Mouse (Mus musculus): ENCODE data around the gene Rexo1.
A peak's percentile ranks its signal among the peaks of the same experiment; 100 is the strongest.

The Rexo1 gene

GRCm38 (mm10) chr10:80553997-80554396, 7.4 kb downstream of the Rexo1 start:
- DNase-seq (ENCODE audit: low read depth): no peak

GRCm38 (mm10) chr10:80553575-80553974, 7.8 kb downstream of the Rexo1 start:
- no peak for DNase-seq (ENCODE audit: low read depth)

GRCm38 (mm10) chr10:80552364-80552763, 9.0 kb downstream of the Rexo1 start:
- no peak for DNase-seq (ENCODE audit: low read depth)

- no peak for DNase-seq (ENCODE audit: low read depth)
These were observed 12.1 kb downstream of the Rexo1 start for GRCm38 (mm10) chr10:80549279-80549678.

GRCm38 (mm10) chr10:80548428-80549006, 12.8 kb downstream of the Rexo1 start:
- DNase-seq (ENCODE audit: low read depth): peak; percentile 68

GRCm38 (mm10) chr10:80547539-80547938, 13.8 kb downstream of the Rexo1 start:
- DNase-seq (ENCODE audit: low read depth): no peak

GRCm38 (mm10) chr10:80546945-80547344, 14.4 kb downstream of the Rexo1 start:
- DNase-seq (ENCODE audit: low read depth): no peak

GRCm38 (mm10) chr10:80545590-80545989, 15.8 kb downstream of the Rexo1 start:
- no peak for DNase-seq (ENCODE audit: low read depth)

- no peak for DNase-seq (ENCODE audit: low read depth)
These were observed 17.5 kb downstream of the Rexo1 start for GRCm38 (mm10) chr10:80543873-80544272.

GRCm38 (mm10) chr10:80539493-80539892, 21.9 kb downstream of the Rexo1 start:
- DNase-seq (ENCODE audit: low read depth): no peak

- peak; percentile 95 for DNase-seq (ENCODE audit: low read depth)
These were observed 22.5 kb downstream of the Rexo1 start, which contains the start of gene Atp8b3 for GRCm38 (mm10) chr10:80538710-80539394. Gene Atp8b3, minus strand, starts transcription at chr10:80539124.

GRCm38 (mm10) chr10:80538180-80538579, 23.2 kb downstream of the Rexo1 start:
- DNase-seq (ENCODE audit: low read depth): no peak

GRCm38 (mm10) chr10:80535711-80536110, 25.6 kb downstream of the Rexo1 start:
- peak; percentile 59 for DNase-seq (ENCODE audit: low read depth)

GRCm38 (mm10) chr10:80535071-80535470, 26.3 kb downstream of the Rexo1 start:
- DNase-seq (ENCODE audit: low read depth): peak; percentile 72

GRCm38 (mm10) chr10:80533704-80534103, 27.7 kb downstream of the Rexo1 start:
- DNase-seq (ENCODE audit: low read depth): no peak

GRCm38 (mm10) chr10:80532783-80533182, 28.6 kb downstream of the Rexo1 start:
- DNase-seq (ENCODE audit: low read depth): no peak

- DNase-seq (ENCODE audit: low read depth): no peak
These were observed 35.2 kb downstream of the Rexo1 start for GRCm38 (mm10) chr10:80526172-80526571.

GRCm38 (mm10) chr10:80523299-80523698, 38.1 kb downstream of the Rexo1 start:
- peak; percentile 58 for DNase-seq (ENCODE audit: low read depth)

- no peak for DNase-seq (ENCODE audit: low read depth)
These were observed 42.1 kb downstream of the Rexo1 start for GRCm38 (mm10) chr10:80519287-80519686.

- no peak for DNase-seq (ENCODE audit: low read depth)
These were observed 47.6 kb downstream of the Rexo1 start for GRCm38 (mm10) chr10:80513739-80514138.

- DNase-seq (ENCODE audit: low read depth): no peak
These were observed 51.1 kb downstream of the Rexo1 start for GRCm38 (mm10) chr10:80510273-80510660.

GRCm38 (mm10) chr10:80509412-80510272, 51.7 kb downstream of the Rexo1 start:
- DNase-seq (ENCODE audit: low read depth): peak; percentile 92

- DNase-seq (ENCODE audit: low read depth): peak; percentile 88
These were observed 55.1 kb downstream of the Rexo1 start for GRCm38 (mm10) chr10:80506222-80506621.
